Mouse (Mus musculus): ENCODE results near the gene Atp6v0e.

Gene Atp6v0e

GRCm38 (mm10) chr17:26688795-26689735 is 26.0 kb downstream of the Atp6v0e start:
- DNase-seq, result no peak

- no peak for DNase-seq
These were observed 26.8 kb downstream of the Atp6v0e start for GRCm38 (mm10) chr17:26689810-26690209.

GRCm38 (mm10) chr17:26690236-26690635 is 27.2 kb downstream of the Atp6v0e start:
- no peak for DNase-seq

GRCm38 (mm10) chr17:26691110-26691509 is 28.1 kb downstream of the Atp6v0e start:
- DNase-seq, result no peak

GRCm38 (mm10) chr17:26693424-26693823 is 30.4 kb downstream of the Atp6v0e start:
- DNase-seq, result no peak

GRCm38 (mm10) chr17:26694171-26694570 is 31.1 kb downstream of the Atp6v0e start:
- DNase-seq, result no peak

- no peak for DNase-seq
These were observed 32.2 kb downstream of the Atp6v0e start for GRCm38 (mm10) chr17:26695193-26695592.

GRCm38 (mm10) chr17:26698846-26699245 is 35.8 kb downstream of the Atp6v0e start:
- DNase-seq, result no peak

GRCm38 (mm10) chr17:26699819-26700616 is 37.0 kb downstream of the Atp6v0e start:
- DNase-seq, result no peak

- no peak for DNase-seq
These were observed 38.5 kb downstream of the Atp6v0e start for GRCm38 (mm10) chr17:26701565-26701964.

- DNase-seq, result no peak
These were observed 39.6 kb downstream of the Atp6v0e start for GRCm38 (mm10) chr17:26702621-26703020.

- DNase-seq, result no peak
These were observed 40.6 kb downstream of the Atp6v0e start for GRCm38 (mm10) chr17:26703671-26704070.

- DNase-seq, result no peak
These were observed 42.7 kb downstream of the Atp6v0e start for GRCm38 (mm10) chr17:26705463-26706359.

- no peak for DNase-seq
These were observed 44.0 kb downstream of the Atp6v0e start for GRCm38 (mm10) chr17:26707066-26707465.

GRCm38 (mm10) chr17:26708499-26708898 is 45.5 kb downstream of the Atp6v0e start:
- no peak for DNase-seq

GRCm38 (mm10) chr17:26708993-26709590 is 46.1 kb downstream of the Atp6v0e start:
- DNase-seq, result no peak

- DNase-seq, result no peak
These were observed 47.0 kb downstream of the Atp6v0e start for GRCm38 (mm10) chr17:26710049-26710448.

- DNase-seq, result peak; percentile 99
These were observed 52.3 kb downstream of the Atp6v0e start, which contains the start of gene Crebrf for GRCm38 (mm10) chr17:26715271-26715758. Gene Crebrf, plus strand, starts transcription at chr17:26715650.

- DNase-seq, result peak; percentile 99
These were observed 53.1 kb downstream of the Atp6v0e start for GRCm38 (mm10) chr17:26715916-26716717.

- no peak for DNase-seq
These were observed 54.8 kb downstream of the Atp6v0e start for GRCm38 (mm10) chr17:26717868-26718267.

GRCm38 (mm10) chr17:26719405-26719804 is 56.4 kb downstream of the Atp6v0e start:
- no peak for DNase-seq

Data from retina, postnatal 1 day (tissue).